Mouse (Mus musculus): Measurements from ENCODE around the gene Kifc5b. TPM values are rescaled to one million over a fixed set of nuclear protein-coding genes. Genes with fewer than 3 reads are reported as not detected.
A peak's percentile ranks its signal among the peaks of the same experiment; 100 is the strongest.
"Not testable (repeated sequence)": the region's sequence is repeated elsewhere in the genome, so short reads cannot be mapped to it uniquely, and the experiment has no call there.

Gene Kifc5b
- polyA plus RNA-seq, 1 experiment from 2014 or later: 3.0 TPM

DNA sequence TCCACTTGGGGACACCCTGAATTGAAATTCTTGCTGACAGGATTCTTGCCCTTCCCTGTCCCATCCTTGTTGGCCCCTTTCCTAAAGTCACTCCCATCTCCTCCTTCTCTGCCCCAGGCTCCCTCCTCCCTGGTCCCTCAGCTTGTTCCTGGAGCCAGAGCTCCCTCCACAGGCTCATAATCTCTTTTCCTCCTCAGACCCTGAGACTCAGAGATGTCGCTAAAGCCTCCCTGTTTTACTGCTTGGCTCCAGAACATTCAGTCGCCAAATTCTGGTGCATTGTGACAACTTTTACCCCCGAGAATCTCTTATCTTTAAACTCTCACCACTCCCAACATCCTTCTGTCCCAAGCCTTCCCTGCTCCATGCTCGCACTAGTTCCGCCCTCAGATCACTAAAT, 12.6 kb upstream of the Kifc5b start:
- 56% methylated on average over 5 of the region's 5 CpGs for WGBS
- Histone ChIP-seq H3K4me1 (ENCODE audit: control insufficient read depth, insufficient read depth, low read length) (no peaks in the 10 kb centered on the region), H3K36me3 (ENCODE audit: control insufficient read depth, insufficient read depth, low read length) (no peaks in the 10 kb centered on the region), H3K9me3 (ENCODE audit: control insufficient read depth, low read length) (no peaks in the 10 kb centered on the region), H3K9ac (ENCODE audit: low read depth, low read length) (no peak overlapping the region), H3K27me3 (replicated peaks; ENCODE audit: control insufficient read depth, insufficient read depth, low read length) (no peaks in the 10 kb centered on the region), H3K27ac (replicated peaks; ENCODE audit: low read depth, low read length) (no peak overlapping the region), H3K4me3 (ENCODE audit: low read depth, low read length) (no peak overlapping the region), H3K4me2 (ENCODE audit: low read depth, low read length) (no peak overlapping the region)
- no peak for ATAC-seq (ENCODE audit: low read depth)
- DNase-seq (ENCODE audit: low spot score): no peak

DNA sequence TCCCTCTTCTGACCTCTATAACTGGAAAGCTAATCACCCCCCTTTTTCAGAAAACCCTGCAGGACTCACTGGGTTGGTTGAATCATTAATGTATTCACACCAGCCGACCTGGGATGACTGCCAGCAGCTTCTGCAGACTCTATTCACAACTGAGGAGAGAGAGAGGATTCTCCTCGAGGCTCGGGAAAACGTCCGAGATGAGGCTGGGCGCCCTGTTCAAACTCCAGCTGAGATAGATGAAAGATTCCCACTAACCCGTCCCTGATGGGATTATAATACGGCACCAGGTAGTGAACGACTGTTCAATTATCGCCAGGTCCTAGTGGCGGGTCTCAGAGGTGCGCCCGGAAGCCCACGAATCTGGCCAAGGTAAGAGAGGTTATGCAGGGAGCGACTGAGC, 9.4 kb upstream of the Kifc5b start:
- 91% methylated on average over 14 of the region's 15 CpGs for WGBS
- ATAC-seq (ENCODE audit: low read depth); H3K36me3 ChIP-seq (ENCODE audit: control insufficient read depth, insufficient read depth, low read length); H3K4me2 ChIP-seq (ENCODE audit: low read depth, low read length); DNase-seq (ENCODE audit: low spot score); H3K4me3 ChIP-seq (ENCODE audit: low read depth, low read length); H3K27me3 ChIP-seq (replicated peaks; ENCODE audit: control insufficient read depth, insufficient read depth, low read length); H3K4me1 ChIP-seq (ENCODE audit: control insufficient read depth, insufficient read depth, low read length); H3K9ac ChIP-seq (ENCODE audit: low read depth, low read length); H3K27ac ChIP-seq (replicated peaks; ENCODE audit: low read depth, low read length); H3K9me3 ChIP-seq (ENCODE audit: control insufficient read depth, low read length): not testable (repeated sequence)

DNA sequence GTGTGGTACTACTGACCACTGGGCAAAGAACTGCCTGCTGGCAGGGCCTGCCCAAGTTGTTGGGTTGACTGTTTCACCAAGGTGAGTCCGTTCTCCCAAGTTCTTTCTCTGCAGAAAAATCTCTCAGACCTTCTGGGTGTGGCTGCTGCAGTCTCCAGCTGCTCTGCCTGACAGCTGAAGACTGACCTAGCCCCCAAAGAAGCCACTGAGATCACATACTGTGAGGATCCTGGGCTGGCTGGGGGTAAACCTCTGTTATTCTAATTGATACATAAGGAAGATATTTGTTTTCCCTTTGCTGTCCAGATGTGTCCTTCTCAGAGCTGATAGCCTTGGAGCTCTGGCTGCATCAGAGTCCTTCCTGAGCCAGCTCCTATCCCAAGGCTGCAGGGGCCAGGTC, 1.6 kb upstream of the Kifc5b start:
- Histone ChIP-seq H3K36me3 (ENCODE audit: control insufficient read depth, insufficient read depth, low read length) (no peaks in the 10 kb centered on the region), H3K4me2 (ENCODE audit: low read depth, low read length) (no peak overlapping the region), H3K27ac (replicated peaks; ENCODE audit: low read depth, low read length) (no peak overlapping the region), H3K4me3 (ENCODE audit: low read depth, low read length) (no peak overlapping the region), H3K9ac (ENCODE audit: low read depth, low read length) (no peak overlapping the region), H3K27me3 (replicated peaks; ENCODE audit: control insufficient read depth, insufficient read depth, low read length) (no peaks in the 10 kb centered on the region), H3K4me1 (ENCODE audit: control insufficient read depth, insufficient read depth, low read length) (no peaks in the 10 kb centered on the region), H3K9me3 (ENCODE audit: control insufficient read depth, low read length) (no peaks in the 10 kb centered on the region)
- 33% methylated on average over 1 of the region's 1 CpGs for WGBS
- ATAC-seq (ENCODE audit: low read depth): no peak
- DNase-seq (ENCODE audit: low spot score): no peak

DNA sequence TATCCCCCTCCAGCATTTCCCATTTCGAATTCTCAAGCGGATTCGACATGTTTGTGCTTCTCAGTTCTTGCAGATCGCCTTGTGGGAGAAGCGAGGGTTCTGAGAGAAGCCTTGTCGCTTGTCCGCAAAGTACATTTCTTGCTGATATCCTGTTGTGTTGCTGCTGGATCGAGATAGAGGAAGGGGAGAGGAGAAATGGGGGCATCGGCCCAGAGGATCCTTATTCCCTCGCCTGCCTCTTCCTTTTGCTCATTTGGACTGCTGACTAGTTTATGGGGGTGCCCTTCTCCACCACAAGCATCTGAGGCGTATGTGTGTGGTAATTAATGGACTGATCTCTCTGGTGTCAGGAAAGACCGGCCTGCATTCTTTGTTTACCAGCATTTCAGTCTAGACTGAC, 669 bp downstream of the Kifc5b start:
- H3K9me3 ChIP-seq (ENCODE audit: control insufficient read depth, low read length); ATAC-seq (ENCODE audit: low read depth); H3K27ac ChIP-seq (replicated peaks; ENCODE audit: low read depth, low read length); H3K27me3 ChIP-seq (replicated peaks; ENCODE audit: control insufficient read depth, insufficient read depth, low read length); H3K4me1 ChIP-seq (ENCODE audit: control insufficient read depth, insufficient read depth, low read length); DNase-seq (ENCODE audit: low spot score); H3K36me3 ChIP-seq (ENCODE audit: control insufficient read depth, insufficient read depth, low read length): not testable (repeated sequence)
- H3K4me3 ChIP-seq (ENCODE audit: low read depth, low read length): peak overlapping the region; percentile 53
- peak overlapping the region; percentile 68 for H3K9ac ChIP-seq (ENCODE audit: low read depth, low read length)
- H3K4me2 ChIP-seq (ENCODE audit: low read depth, low read length): peak overlapping the region; percentile 63
- 2% methylated on average over 10 of the region's 12 CpGs for WGBS

DNA sequence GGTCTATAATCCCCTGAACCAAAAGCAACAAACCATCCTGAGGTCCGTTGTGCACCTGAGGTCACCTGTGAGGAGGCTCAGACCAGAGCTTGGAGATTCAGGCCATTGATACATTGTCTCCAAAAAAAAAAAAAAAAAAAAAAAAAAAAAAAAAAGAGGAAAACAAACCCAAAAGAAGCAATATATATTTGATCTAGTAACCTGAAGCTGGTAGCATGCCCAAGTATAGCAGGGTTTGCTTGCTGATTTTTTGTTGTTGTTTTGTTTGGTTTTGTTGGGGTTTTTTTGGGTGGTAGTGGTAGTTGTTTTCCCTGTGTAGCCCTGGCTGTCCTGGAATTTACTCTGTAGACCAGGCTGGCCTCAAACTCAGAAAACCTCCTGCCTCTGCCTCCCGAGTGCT, 1.5 kb downstream of the Kifc5b start:
- 74% methylated on average over 2 of the region's 2 CpGs for WGBS
- DNase-seq (ENCODE audit: low spot score) (no peak), ATAC-seq (ENCODE audit: low read depth) (no peak)
- peaks cover 8% of the 10 kb centered on the region for H3K36me3 ChIP-seq (ENCODE audit: control insufficient read depth, insufficient read depth, low read length)
- H3K4me3 ChIP-seq (ENCODE audit: low read depth, low read length): peak overlapping the region; percentile 53; the same call in 1 of the 2 replicates
- H3K4me2 ChIP-seq (ENCODE audit: low read depth, low read length): peak overlapping the region; percentile 63
- no peaks in the 10 kb centered on the region for H3K27me3 ChIP-seq (replicated peaks; ENCODE audit: control insufficient read depth, insufficient read depth, low read length)
- H3K27ac ChIP-seq (replicated peaks; ENCODE audit: low read depth, low read length): no peak overlapping the region
- peak overlapping the region; percentile 30; the same call in 1 of the 2 replicates for H3K9ac ChIP-seq (ENCODE audit: low read depth, low read length)
- H3K9me3 ChIP-seq (ENCODE audit: control insufficient read depth, low read length): no peaks in the 10 kb centered on the region
- H3K4me1 ChIP-seq (ENCODE audit: control insufficient read depth, insufficient read depth, low read length): no peaks in the 10 kb centered on the region

DNA sequence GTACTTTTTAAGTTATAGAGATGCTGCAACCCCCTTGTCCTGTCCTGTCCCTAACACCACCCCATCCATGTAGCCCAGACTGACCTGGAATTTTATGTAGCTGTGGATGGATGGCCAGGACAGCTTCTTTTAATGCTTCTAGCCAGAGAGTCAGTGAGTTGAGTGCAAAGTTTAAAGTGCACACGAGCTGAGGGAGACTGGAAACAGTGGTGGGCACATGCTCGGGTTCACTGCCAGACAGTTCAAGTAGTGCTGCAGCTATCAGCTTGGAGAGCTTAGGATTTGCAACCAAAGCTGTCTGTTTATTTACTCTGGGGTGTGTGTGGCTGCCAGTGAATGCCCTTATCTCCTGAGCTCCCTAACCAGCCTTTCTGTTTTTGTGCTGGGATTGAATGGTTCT, 2.6 kb downstream of the Kifc5b start:
- not testable (repeated sequence) for H3K27ac ChIP-seq (replicated peaks; ENCODE audit: low read depth, low read length); ATAC-seq (ENCODE audit: low read depth); H3K9ac ChIP-seq (ENCODE audit: low read depth, low read length); DNase-seq (ENCODE audit: low spot score); H3K4me1 ChIP-seq (ENCODE audit: control insufficient read depth, insufficient read depth, low read length); H3K4me2 ChIP-seq (ENCODE audit: low read depth, low read length); H3K4me3 ChIP-seq (ENCODE audit: low read depth, low read length); H3K27me3 ChIP-seq (replicated peaks; ENCODE audit: control insufficient read depth, insufficient read depth, low read length); H3K9me3 ChIP-seq (ENCODE audit: control insufficient read depth, low read length); H3K36me3 ChIP-seq (ENCODE audit: control insufficient read depth, insufficient read depth, low read length)
- WGBS: 80% methylated on average over 2 of the region's 2 CpGs

DNA sequence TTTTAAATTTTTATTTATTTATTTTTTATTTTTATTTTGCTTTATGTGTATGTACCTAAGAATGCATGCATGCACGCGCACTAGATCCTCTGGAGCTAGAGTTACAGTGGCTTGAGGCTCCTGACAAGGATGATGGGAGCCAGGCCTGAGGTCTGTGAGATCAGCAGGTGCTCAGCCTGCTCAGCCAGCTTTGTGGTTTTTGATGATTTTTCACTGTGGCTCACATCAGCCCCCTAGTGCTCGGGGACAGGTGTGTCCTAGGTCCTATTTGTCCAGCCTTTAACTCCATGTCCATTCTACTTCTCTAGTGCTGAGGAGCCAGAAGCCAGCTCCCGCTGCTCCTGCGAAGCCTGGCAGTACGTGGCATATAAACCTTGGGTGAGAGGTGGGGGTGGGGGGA, 5.5 kb downstream of the Kifc5b start:
- H3K4me1 ChIP-seq (ENCODE audit: control insufficient read depth, insufficient read depth, low read length); H3K4me2 ChIP-seq (ENCODE audit: low read depth, low read length); ATAC-seq (ENCODE audit: low read depth); H3K4me3 ChIP-seq (ENCODE audit: low read depth, low read length); H3K9me3 ChIP-seq (ENCODE audit: control insufficient read depth, low read length); H3K9ac ChIP-seq (ENCODE audit: low read depth, low read length); H3K27me3 ChIP-seq (replicated peaks; ENCODE audit: control insufficient read depth, insufficient read depth, low read length); DNase-seq (ENCODE audit: low spot score); H3K27ac ChIP-seq (replicated peaks; ENCODE audit: low read depth, low read length): not testable (repeated sequence)
- H3K36me3 ChIP-seq (ENCODE audit: control insufficient read depth, insufficient read depth, low read length): peaks cover 19% of the 10 kb centered on the region
- 92% methylated on average over 5 of the region's 6 CpGs for WGBS

DNA sequence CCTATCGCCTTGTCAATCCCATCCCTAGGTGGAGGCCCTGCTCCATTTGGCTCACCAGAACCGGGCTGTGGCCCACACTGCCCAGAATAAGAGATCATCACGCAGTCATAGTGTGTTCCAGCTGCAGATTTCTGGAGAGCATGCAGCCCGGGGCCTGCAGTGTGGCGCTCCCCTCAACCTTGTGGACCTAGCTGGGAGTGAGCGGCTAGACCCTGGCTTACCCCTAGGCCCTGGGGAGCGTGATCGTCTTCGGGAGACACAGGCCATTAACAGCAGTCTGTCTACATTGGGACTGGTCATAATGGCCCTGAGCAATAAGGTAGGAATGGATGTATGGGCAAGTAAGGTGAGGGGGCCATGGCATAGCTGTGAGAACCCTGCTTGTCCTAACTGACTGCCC, 8.5 kb downstream of the Kifc5b start:
- not testable (repeated sequence) for H3K4me1 ChIP-seq (ENCODE audit: control insufficient read depth, insufficient read depth, low read length); H3K27me3 ChIP-seq (replicated peaks; ENCODE audit: control insufficient read depth, insufficient read depth, low read length); H3K4me2 ChIP-seq (ENCODE audit: low read depth, low read length); DNase-seq (ENCODE audit: low spot score); H3K4me3 ChIP-seq (ENCODE audit: low read depth, low read length); H3K9ac ChIP-seq (ENCODE audit: low read depth, low read length); H3K27ac ChIP-seq (replicated peaks; ENCODE audit: low read depth, low read length); ATAC-seq (ENCODE audit: low read depth); H3K9me3 ChIP-seq (ENCODE audit: control insufficient read depth, low read length)
- WGBS: 94% methylated on average over 9 of the region's 9 CpGs
- peaks cover 37% of the 10 kb centered on the region for H3K36me3 ChIP-seq (ENCODE audit: control insufficient read depth, insufficient read depth, low read length)

DNA sequence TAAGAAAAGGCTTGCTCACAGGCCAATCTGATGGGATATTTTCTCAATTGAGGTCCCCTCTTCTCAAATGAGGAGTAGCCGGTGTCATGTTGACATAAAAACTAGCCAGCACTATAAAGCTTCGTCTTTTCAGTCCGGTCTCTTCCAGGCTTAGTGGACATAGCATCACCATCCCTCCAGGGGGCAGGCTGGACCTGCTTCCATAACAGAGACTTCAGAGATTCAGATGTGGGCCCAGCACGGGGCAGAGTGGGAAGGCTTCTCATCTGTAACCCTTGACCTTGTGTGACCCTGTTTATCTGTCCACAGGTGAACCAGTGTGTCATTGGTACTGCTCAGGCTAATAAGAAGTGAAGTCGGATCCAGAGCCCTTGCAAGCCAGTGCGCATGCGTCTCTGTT, 14.9 kb downstream of the Kifc5b start:
- peak; percentile 58 for DNase-seq (ENCODE audit: low spot score)
- not testable (repeated sequence) for H3K4me2 ChIP-seq (ENCODE audit: low read depth, low read length); H3K27me3 ChIP-seq (replicated peaks; ENCODE audit: control insufficient read depth, insufficient read depth, low read length); H3K4me3 ChIP-seq (ENCODE audit: low read depth, low read length); ATAC-seq (ENCODE audit: low read depth); H3K27ac ChIP-seq (replicated peaks; ENCODE audit: low read depth, low read length); H3K9ac ChIP-seq (ENCODE audit: low read depth, low read length); H3K4me1 ChIP-seq (ENCODE audit: control insufficient read depth, insufficient read depth, low read length); H3K9me3 ChIP-seq (ENCODE audit: control insufficient read depth, low read length)
- 66% methylated on average over 7 of the region's 7 CpGs for WGBS
- H3K36me3 ChIP-seq (ENCODE audit: control insufficient read depth, insufficient read depth, low read length): peaks cover 45% of the 10 kb centered on the region
